Mouse (Mus musculus) megakaryocyte, adult 5-6 weeks (primary cell): ENCODE results near the gene Cnih2. TPM values are rescaled to one million over a fixed set of nuclear protein-coding genes. Genes with fewer than 3 reads are reported as not detected.

ENCODE experiments used
- ATAC-seq: 2 replicates; pipeline ENCODE4 v1.8.0; 2016; ENCODE audit warnings: mild to moderate bottlenecking, inconsistent platforms; ENCODE audit not compliant: poor library complexity, severe bottlenecking
- total RNA-seq, 2 experiments: library from RNA; stranded (forward) in 1 of 2; stranded (reverse) in 1 of 2; fragments of 153-499, 151-499 nt in 1 of 2; fragments of 221-1000, 200-1000 nt in 1 of 2; gene quantifications; 2 replicates each; pipeline versions ENCODE4 v1.2.3 to v1.2.4; 2015 to 2017

Gene Cnih2
- total RNA-seq (2015) (not detected in 2 replicates), total RNA-seq (2017) (not detected in 2 replicates)

DNA sequence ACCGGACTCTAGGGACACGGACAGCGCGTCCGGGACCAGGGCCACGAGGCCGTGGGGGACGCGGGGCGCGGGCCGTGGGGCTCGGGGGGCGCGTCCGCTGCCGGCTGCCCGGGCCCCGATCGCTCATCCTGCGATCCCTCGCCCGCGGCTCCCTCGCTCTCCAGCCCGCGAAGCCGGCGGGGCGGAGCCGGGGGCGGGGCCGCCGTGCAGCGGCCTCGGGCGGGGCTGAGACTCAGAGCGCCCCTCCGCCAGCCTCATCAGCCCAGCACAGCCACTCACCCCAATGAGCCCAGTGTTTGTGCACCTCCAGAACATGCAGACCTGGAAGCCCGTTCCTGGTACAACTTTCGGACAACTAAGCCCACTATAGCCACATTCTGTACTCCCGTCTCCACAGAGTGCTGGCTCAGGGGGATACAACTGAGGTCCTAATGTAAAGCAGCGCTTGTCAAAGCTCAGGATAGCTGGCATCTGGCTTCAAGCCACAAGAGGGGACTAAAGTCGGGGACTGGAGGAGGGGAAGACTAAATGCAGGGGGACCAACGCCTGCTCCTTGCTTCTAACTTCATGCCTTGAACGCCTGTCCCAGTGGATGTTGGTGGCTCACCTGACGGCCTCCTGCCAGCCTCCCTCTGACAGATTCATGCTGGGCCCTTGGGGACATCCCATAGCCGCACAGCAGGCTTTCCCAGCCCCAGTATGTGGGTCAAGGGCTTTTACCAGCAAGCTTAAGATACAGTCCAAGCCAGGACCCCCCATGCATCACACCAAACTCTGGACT is at the start of gene Cnih2:
Gene Cnih2 (minus strand): TSS at position 159 of the 781 bp plus-strand sequence.
- ATAC-seq = no peak

DNA sequence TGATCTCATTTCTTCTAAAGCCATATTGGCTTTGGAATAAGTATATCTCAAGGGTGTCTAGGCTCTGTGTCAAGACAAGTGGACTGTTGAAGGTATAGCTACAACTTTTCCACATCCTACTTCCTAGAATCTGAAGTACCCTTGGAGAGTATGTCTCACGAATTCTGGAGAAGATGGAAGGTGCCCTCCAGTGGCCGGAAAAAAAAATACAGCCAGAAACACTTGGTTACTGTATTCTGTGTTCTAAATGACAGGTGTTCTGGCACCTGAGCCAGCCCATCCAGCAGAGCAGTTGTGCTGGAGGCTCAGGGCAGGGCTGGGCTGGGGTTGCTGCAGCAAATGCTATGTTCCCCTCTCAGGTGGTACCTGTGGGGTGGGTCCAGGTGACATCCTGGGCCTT is 41.3 kb upstream of the Cnih2 start:
- no peak for ATAC-seq

GRCm38 (mm10) chr19:5131237-5131636 is 32.9 kb upstream of the Cnih2 start:
- no peak for ATAC-seq

- ATAC-seq = no peak
Measured at GRCm38 (mm10) chr19:5129770-5130169, 31.4 kb upstream of the Cnih2 start.

GRCm38 (mm10) chr19:5124055-5124614 is 25.8 kb upstream of the Cnih2 start:
- no peak for ATAC-seq

DNA sequence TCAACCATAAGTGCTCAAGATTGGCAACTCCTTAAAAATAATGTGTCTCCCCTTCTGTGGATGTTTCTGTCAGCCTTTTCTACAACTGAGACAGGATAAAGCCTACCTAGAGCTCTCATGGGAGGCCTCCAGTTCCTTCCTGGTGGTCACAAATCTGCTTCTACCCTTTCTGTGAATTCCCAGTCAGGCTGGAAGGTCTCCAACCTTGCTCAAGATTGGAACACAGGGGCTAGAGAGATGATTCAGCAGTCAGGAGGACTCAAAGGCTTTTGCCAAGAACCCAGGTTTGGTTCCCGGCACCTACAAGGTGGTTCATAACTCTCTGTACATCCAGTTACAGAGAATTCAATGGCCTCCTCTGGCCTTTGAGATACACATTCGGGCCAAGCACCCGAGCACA is 24.9 kb upstream of the Cnih2 start:
- ATAC-seq = no peak

DNA sequence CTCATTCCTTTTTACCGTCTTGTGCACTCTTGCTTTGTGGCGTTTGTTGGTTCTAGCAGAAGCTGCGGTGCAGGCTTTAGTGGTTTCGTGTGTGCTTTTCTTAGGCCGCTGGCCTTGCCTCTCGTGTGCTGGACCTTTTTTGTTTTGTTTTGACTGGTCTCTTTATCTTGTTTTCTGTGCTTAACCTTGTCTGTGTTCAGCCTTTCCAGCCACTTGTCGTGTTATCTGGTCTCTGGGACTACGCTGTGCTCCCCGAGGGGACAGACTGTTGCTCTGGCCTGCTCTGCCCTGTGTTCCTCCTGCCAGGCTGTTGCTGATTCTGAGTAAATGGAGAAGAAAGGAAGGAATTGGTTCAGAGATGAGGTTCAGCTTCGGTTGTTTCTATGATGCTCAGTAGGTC is 24.2 kb upstream of the Cnih2 start:
- no peak for ATAC-seq

GRCm38 (mm10) chr19:5118384-5118698 is 20.0 kb upstream of the Cnih2 start, which contains the start of gene Klc2:
TSS of gene Klc2 (minus strand) at chr19:5118560.
- ATAC-seq = no peak

- ATAC-seq = peak; percentile 87
Measured at GRCm38 (mm10) chr19:5117494-5118383, 19.4 kb upstream of the Cnih2 start.

DNA sequence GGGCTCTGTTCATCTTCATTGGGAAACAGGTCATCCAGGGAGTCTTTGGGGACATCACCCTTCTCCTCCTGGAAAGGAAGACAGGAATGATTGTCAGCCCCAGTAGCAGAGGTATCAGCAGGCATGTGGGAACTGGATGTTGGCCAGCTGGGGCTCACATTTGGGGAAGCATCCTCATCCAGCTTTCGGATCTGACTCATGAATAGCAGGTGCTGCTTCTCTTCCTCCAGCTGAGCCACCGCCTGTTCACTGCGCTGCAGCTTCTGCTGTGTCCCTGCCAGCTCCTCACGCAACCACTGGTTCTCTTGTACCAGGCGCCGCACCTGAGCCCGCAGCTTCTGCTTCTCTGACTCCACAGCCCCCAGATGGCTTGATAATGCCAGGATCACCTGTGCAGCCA is 15.5 kb upstream of the Cnih2 start:
- ATAC-seq = no peak

- ATAC-seq = no peak
Measured at GRCm38 (mm10) chr19:5109659-5110453, 11.5 kb upstream of the Cnih2 start.

GRCm38 (mm10) chr19:5108702-5109101 is 10.4 kb upstream of the Cnih2 start:
- ATAC-seq = no peak

DNA sequence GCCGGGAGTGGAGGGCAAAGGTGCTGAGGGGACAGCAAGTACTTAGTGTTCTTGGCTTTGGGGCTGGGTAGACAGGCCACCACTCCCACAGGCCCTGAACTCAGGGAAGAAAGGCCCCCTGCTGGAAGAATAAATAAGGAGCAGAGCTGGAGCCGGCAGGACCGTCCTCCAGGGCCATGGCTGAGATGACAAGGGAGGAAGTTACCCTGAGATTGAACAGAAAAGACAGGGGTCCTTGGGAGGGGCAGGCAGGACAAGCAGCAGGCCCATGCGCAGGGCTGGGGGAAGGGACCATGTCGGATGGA is 9.9 kb upstream of the Cnih2 start:
- ATAC-seq = no peak

DNA sequence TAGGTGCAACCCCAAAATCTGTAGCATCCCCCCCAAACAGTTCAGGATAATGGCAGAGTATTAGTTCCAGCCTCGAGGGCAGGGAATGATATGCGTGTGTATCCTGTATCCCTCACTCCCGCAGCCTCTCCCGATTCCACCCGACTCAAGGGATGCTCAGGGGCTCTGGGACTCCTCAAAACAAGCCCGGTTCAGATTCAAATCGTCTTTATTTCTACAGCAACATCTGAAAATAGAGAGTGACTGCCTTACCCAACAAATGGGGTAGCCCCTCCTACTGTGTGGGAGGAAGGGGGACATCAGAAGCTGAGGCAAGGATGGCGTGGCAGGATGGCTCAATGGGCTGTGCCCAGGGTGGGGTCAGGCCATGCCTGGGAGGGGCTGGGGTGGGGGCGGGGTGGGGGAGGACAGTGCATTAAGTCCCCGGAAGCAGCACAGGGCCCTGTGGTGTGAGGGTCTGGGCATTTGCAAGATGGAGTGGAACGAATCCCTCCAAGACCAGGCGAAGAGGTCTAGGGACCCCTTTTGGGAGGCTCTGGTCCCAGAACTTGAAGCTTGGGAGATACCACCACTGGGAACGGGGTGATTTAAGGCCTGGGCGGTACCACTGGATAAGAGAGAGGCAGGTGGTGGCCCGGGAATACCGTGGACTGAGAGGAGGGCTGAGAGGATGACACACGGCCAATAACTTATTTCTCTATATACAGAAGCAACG is 9.4 kb upstream of the Cnih2 start:
- no peak for ATAC-seq

- ATAC-seq = peak; percentile 97
Measured at GRCm38 (mm10) chr19:5106731-5107191, 8.4 kb upstream of the Cnih2 start, which contains the start of gene Rab1b. TSS of gene Rab1b (minus strand) at chr19:5107072.

GRCm38 (mm10) chr19:5106074-5106473 is 7.8 kb upstream of the Cnih2 start:
- no peak for ATAC-seq

DNA sequence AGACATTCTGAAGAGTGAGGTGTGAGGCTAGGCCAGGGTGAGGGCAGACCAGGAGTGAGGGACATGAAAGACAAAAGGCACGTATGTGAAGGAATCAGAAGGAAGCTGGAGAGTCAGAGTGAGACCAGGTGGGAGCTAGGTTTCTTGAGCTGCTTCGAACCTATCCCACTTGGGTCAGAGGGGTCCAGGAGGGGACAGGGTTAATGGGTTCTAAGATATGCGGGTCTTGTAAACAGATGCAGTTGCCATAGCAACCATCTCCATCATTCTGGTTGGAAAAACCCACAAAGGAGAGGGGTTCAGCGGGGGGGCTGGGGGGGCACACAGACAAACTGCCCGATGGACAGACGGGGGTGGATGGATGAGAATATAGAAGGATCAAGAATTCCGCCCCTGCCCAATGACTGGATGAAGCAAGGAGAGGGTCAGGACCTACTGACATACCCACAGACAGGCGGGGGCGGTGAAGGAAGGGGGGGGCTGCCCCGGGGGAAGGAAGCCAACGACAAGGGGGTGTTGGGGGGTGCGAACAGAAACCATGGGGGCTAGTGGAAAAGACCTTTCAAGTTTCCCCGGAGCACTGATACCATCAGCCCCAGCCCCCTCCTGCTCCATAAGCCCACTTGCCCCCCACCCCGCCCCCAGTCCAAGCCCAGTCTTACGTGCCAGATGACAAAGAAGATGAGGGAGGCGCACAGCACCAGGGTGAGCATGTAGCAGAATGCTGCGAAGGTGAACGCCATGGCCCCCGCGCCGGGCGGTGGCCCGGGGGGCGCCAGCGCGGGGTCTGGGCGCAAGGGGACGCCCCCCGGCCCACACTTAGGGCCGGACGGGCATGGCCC is 579 bp downstream of the Cnih2 start:
- ATAC-seq = no peak

DNA sequence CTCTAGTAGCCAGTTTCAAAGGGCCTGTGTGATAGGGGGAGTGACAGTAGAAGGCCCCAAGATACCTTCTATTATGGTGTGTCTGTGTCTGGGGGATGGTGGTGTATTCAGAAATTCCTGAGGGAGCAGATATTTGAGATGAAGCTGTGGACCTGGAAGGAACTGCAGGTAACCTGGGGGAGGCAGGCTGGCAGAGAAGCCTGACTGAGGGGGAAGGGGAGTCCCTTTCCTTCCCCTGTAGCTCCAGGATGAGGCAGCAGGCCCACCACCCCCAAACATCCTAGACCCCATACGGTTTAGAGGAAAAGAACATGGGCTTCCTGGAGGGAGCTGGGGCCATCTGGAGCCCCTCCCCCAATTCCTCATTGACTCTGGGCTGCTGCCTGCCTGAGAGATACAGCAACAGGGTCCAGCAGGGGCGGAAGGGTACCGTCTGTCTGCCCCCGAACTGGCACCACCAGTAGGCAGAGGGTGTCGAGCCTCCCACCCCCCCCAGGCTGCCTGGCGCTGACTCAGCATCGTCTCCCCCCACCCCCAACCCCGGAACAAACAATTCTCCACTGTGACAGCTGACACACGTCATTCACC is 2.3 kb downstream of the Cnih2 start:
- no peak for ATAC-seq
